Mouse (Mus musculus) embryonic fibroblast, embryonic 13.5 days (primary cell): Measurements from ENCODE around the gene Ms4a6b. TPM values are rescaled to one million over a fixed set of nuclear protein-coding genes. Genes with fewer than 3 reads are reported as not detected.
"Not testable (repeated sequence)": the region's sequence is repeated elsewhere in the genome, so short reads cannot be mapped to it uniquely, and the experiment has no call there.

ENCODE experiments used
- H3K27ac ChIP-seq: 2 replicates; pipeline ENCODE4 v1.5.1; 2012; ENCODE audit warnings: low read length, control low read depth, inconsistent platforms; ENCODE audit not compliant: insufficient read depth
- H3K4me1 ChIP-seq: 2 replicates; pipeline ENCODE4 v1.6.1; 2011; ENCODE audit warnings: low read length; ENCODE audit not compliant: control insufficient read depth, insufficient read depth
- H3K4me3 ChIP-seq: 2 replicates; pipeline ENCODE4 v1.5.1; 2011; ENCODE audit warnings: mild to moderate bottlenecking, control low read depth, low read length; ENCODE audit not compliant: insufficient read depth
- CTCF ChIP-seq: IDR thresholded peaks from 2 replicates; pipeline ENCODE4 v1.5.1; 2011; ENCODE audit warnings: mild to moderate bottlenecking, control low read depth, low read length, moderate library complexity, borderline replicate concordance; ENCODE audit not compliant: insufficient read depth
- POLR2A ChIP-seq: IDR thresholded peaks from 2 replicates; pipeline ENCODE4 v1.6.1; 2011; ENCODE audit warnings: low read depth, mild to moderate bottlenecking, control low read depth, low read length, moderate library complexity
- polyA plus RNA-seq: library from polyadenylated mRNA; stranded (reverse); fragments of >200 nt; gene quantifications from 2 replicates; pipeline ENCODE4 v1.2.4, GENCODE M21; 2011; ENCODE audit warnings: low read depth; ENCODE audit not compliant: missing spikeins, insufficient read length

Gene Ms4a6b
- polyA plus RNA-seq: 1.1 TPM in 1 of 2 replicates, not detected in the other

- H3K27ac ChIP-seq: no peak within 1 kb of the TSS
- TF ChIP-seq CTCF (no peak), POLR2A (no peak)
- H3K4me1 ChIP-seq: no peaks in the 10 kb centered on the region
- H3K4me3 ChIP-seq: no peak within 1 kb of the TSS
Observed at GRCm38 (mm10) chr19:11516246-11516645, at the start of gene Ms4a6b. Gene Ms4a6b (plus strand): TSS chr19:11516512.

- H3K4me3 ChIP-seq, H3K27ac ChIP-seq, H3K4me1 ChIP-seq: not testable (repeated sequence)
Observed at GRCm38 (mm10) chr19:11468361-11468760, 48.0 kb upstream of the Ms4a6b start.

- not testable (repeated sequence) for H3K4me3 ChIP-seq, H3K4me1 ChIP-seq, H3K27ac ChIP-seq
Observed at GRCm38 (mm10) chr19:11469215-11469614, 47.1 kb upstream of the Ms4a6b start, which contains the start of gene Ms4a6c. Gene Ms4a6c (plus strand): TSS chr19:11469366.

GRCm38 (mm10) chr19:11479714-11480113, 36.6 kb upstream of the Ms4a6b start:
- TF ChIP-seq POLR2A (no peak), CTCF (no peak)
- Histone ChIP-seq H3K4me1 (no peaks in the 10 kb centered on the region), H3K27ac (no peak overlapping the region), H3K4me3 (no peak overlapping the region)

GRCm38 (mm10) chr19:11482684-11483083, 33.6 kb upstream of the Ms4a6b start:
- Histone ChIP-seq H3K27ac (no peak overlapping the region), H3K4me3 (no peak overlapping the region), H3K4me1 (no peaks in the 10 kb centered on the region)
- TF ChIP-seq POLR2A: no peak
- no peak for TF ChIP-seq CTCF

GRCm38 (mm10) chr19:11483941-11484340, 32.4 kb upstream of the Ms4a6b start:
- no peaks in the 10 kb centered on the region for H3K4me1 ChIP-seq
- no peak overlapping the region for H3K4me3 ChIP-seq
- TF ChIP-seq CTCF: no peak
- no peak for TF ChIP-seq POLR2A
- H3K27ac ChIP-seq: no peak overlapping the region

GRCm38 (mm10) chr19:11484388-11484787, 31.9 kb upstream of the Ms4a6b start:
- TF ChIP-seq CTCF: no peak
- TF ChIP-seq POLR2A: no peak
- Histone ChIP-seq H3K4me3 (no peak overlapping the region), H3K4me1 (no peaks in the 10 kb centered on the region), H3K27ac (no peak overlapping the region)

- no peak overlapping the region for H3K27ac ChIP-seq
- H3K4me3 ChIP-seq: no peak overlapping the region
- TF ChIP-seq CTCF (no peak), POLR2A (no peak)
- no peaks in the 10 kb centered on the region for H3K4me1 ChIP-seq
Observed at GRCm38 (mm10) chr19:11485266-11485665, 31.0 kb upstream of the Ms4a6b start.

- no peak within 1 kb of the TSS for H3K4me3 ChIP-seq
- no peaks in the 10 kb centered on the region for H3K4me1 ChIP-seq
- TF ChIP-seq CTCF: no peak
- no peak for TF ChIP-seq POLR2A
- no peak within 1 kb of the TSS for H3K27ac ChIP-seq
Observed at GRCm38 (mm10) chr19:11485746-11486145, 30.6 kb upstream of the Ms4a6b start, which contains the start of gene Gm8369. Gene Gm8369 (plus strand): TSS chr19:11485938.

- Histone ChIP-seq H3K4me1 (no peaks in the 10 kb centered on the region), H3K27ac (no peak overlapping the region), H3K4me3 (no peak overlapping the region)
- TF ChIP-seq CTCF: no peak
- TF ChIP-seq POLR2A: no peak
Observed at GRCm38 (mm10) chr19:11486599-11486998, 29.7 kb upstream of the Ms4a6b start.
